Mouse (Mus musculus) embryonic facial prominence, embryonic 11.5 days (tissue): ENCODE measurements at regions not wholly inside any gene's neighbourhood (a gene's known extent, or its start where the extent isn't known, plus 50 kb on each side); places are given as distances from the start of the nearest gene placed in this dataset.

Experiments
- ATAC-seq: fragments of 200-750 bp; cut with Nextera tagmentation; replicated peaks from 2 replicates; pipeline ENCODE4 v1.8.0; 2017; ENCODE audit warnings: low read depth; ENCODE audit not compliant: insufficient number of reproducible peaks, low FRiP score, low TSS enrichment
- DNase-seq: peaks from one replicate; pipeline ENCODE4 v3.0.0-alpha.2; 2015; ENCODE audit warnings: low spot score
- H3K27ac ChIP-seq: fragments of 300-500 bp; sonication (generic); replicated peaks from 2 replicates; pipeline ENCODE4 v1.5.1; 2014; ENCODE audit warnings: mild to moderate bottlenecking, low read depth, low read length, control low read depth
- H3K27me3 ChIP-seq: fragments of 300-500 bp; sonication (generic); 2 replicates; pipeline ENCODE4 v1.6.1; 2014; ENCODE audit warnings: mild to moderate bottlenecking, low read length, moderate library complexity, mixed read lengths; ENCODE audit not compliant: control insufficient read depth, insufficient read depth
- H3K36me3 ChIP-seq: fragments of 300-500 bp; sonication (generic); replicated peaks from 2 replicates; pipeline ENCODE4 v1.6.1; 2014; ENCODE audit warnings: low read depth, mild to moderate bottlenecking, low read length, moderate library complexity, mixed read lengths; ENCODE audit not compliant: control insufficient read depth, insufficient read depth
- H3K4me1 ChIP-seq: fragments of 300-500 bp; sonication (generic); 2 replicates; pipeline ENCODE4 v1.6.1; 2014; ENCODE audit warnings: low read length, mixed read lengths; ENCODE audit not compliant: control insufficient read depth, insufficient read depth
- H3K4me2 ChIP-seq: fragments of 300-500 bp; sonication (generic); 2 replicates; pipeline ENCODE4 v1.6.1; 2014; ENCODE audit warnings: low read depth, mild to moderate bottlenecking, control low read depth, low read length, moderate library complexity
- H3K4me3 ChIP-seq: fragments of 300-500 bp; sonication (generic); 2 replicates; pipeline ENCODE4 v1.5.1; 2014; ENCODE audit warnings: low read depth, low read length, control low read depth
- H3K9ac ChIP-seq: fragments of 300-500 bp; sonication (generic); replicated peaks from 2 replicates; pipeline ENCODE4 v1.6.1; 2014; ENCODE audit warnings: mild to moderate bottlenecking, control low read depth, low read length
- H3K9me3 ChIP-seq: fragments of 300-500 bp; sonication (generic); replicated peaks from 2 replicates; pipeline ENCODE4 v1.6.1; 2016; ENCODE audit warnings: mild to moderate bottlenecking, low read length, inconsistent platforms, mixed read lengths; ENCODE audit not compliant: control insufficient read depth
- WGBS: fragments of 180-500 bp; shearing (Covaris S2); extraction: QIAGEN DNeasy Blood & Tissue Kit; methylation state at CpG from one replicate; pipeline ENCODE4 v1.1.7; 2014; 5-methylcytosine and 5-hydroxymethylcytosine counted together

DNA sequence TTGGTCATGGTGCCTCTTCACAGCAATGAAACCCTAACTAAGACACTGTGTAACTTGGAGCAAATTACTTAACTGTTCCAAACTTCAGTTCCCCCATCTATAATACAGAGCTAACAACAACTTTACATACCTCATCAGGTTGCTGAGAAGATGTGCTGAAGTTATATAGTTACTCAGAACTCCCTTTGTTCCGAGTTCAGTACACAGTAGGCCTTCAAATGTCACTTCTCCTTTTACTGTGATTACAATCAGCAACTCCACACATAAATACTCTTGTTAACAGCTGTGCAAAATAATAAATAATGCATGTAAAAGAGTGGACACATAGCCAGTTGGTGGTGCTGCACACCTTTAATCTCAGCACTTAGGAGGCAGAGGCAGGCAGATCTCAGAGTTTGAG, 99.5 kb downstream of the Mrm1 start:
- Histone ChIP-seq H3K27ac (no peak overlapping the region), H3K9ac (no peak overlapping the region), H3K27me3 (no peaks in the 10 kb centered on the region; the same call in 1 of the 2 replicates), H3K36me3 (no peaks in the 10 kb centered on the region), H3K4me2 (no peak overlapping the region), H3K9me3 (no peaks in the 10 kb centered on the region), H3K4me1 (no peaks in the 10 kb centered on the region), H3K4me3 (no peak overlapping the region)
- DNase-seq (no peak), ATAC-seq (no peak)
- 73% methylated on average over 1 of the region's 1 CpGs for WGBS

GRCm38 (mm10) chr11:84712731-84713130, 106.6 kb downstream of the Mrm1 start:
- 87% methylated on average over 6 of the region's 6 CpGs for WGBS
- no peak overlapping the region for H3K4me2 ChIP-seq

DNA sequence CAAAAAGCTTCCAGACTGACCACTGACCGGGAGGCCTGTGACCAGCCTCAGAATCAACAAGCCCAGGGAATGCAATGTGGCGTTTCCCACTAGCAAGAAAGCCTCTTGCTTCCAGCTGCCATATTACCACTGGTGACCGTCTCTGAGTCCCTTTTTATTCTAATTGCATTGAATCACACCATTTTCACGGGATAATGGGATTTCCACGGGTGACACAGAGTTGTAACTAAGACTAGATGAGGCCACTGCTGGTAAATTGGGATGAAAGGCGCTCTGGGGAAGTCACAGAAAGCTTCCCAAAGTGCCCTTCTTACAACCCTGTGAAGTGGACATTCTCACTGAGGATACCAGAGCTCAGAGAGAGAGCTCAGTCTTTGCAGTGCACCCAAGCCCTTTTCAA, 107.4 kb downstream of the Mrm1 start:
- Histone ChIP-seq H3K4me3 (no peak overlapping the region), H3K9ac (no peak overlapping the region), H3K27ac (no peak overlapping the region), H3K4me2 (no peak overlapping the region), H3K27me3 (no peaks in the 10 kb centered on the region; the same call in 1 of the 2 replicates), H3K4me1 (no peaks in the 10 kb centered on the region; the same call in 1 of the 2 replicates), H3K9me3 (no peaks in the 10 kb centered on the region), H3K36me3 (no peaks in the 10 kb centered on the region)
- 47% methylated on average over 6 of the region's 6 CpGs for WGBS
- ATAC-seq, result no peak
- no peak for DNase-seq

More at GRCm38 (mm10) chr11:84712731-84713130, 106.6 kb downstream of the Mrm1 start:
- H3K36me3 ChIP-seq, result no peaks in the 10 kb centered on the region
- H3K27me3 ChIP-seq, result no peaks in the 10 kb centered on the region; the same call in 1 of the 2 replicates
- no peak overlapping the region for H3K9ac ChIP-seq
- H3K9me3 ChIP-seq, result no peaks in the 10 kb centered on the region
- no peak overlapping the region for H3K27ac ChIP-seq
- no peak for DNase-seq
- no peak for ATAC-seq
- H3K4me3 ChIP-seq, result no peak overlapping the region
- H3K4me1 ChIP-seq, result no peaks in the 10 kb centered on the region

DNA sequence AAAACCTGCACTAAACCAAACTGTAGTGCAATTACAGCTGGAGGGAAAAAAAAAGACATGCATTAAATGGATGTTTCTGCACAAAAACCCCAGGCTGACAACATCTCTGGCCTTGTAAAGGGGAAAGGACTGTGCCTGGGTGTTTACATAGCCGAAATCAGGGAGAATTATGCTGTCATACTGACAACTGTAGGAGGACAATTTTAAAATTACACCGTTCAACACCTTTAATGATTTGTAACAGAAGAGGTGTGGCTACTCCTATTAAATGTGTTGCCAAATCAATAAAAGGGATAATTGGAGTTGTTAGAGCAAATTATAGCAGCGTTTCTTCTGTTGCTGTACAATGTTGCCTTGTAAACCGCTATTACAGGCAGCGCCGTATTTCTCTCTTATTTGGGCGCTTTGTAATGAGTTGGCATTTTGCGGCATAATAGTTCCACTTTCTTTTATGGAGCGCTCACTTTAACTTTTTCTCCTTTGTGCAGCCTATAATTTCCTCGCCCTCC, 111.0 kb downstream of the Mrm1 start:
- H3K9me3 ChIP-seq, result no peaks in the 10 kb centered on the region
- no peaks in the 10 kb centered on the region; the same call in 1 of the 2 replicates for H3K27me3 ChIP-seq
- no peak for ATAC-seq
- peaks cover 3% of the 10 kb centered on the region; the same call in 1 of the 2 replicates for H3K4me1 ChIP-seq
- H3K36me3 ChIP-seq, result no peaks in the 10 kb centered on the region
- H3K4me3 ChIP-seq, result no peak overlapping the region
- no peak overlapping the region for H3K27ac ChIP-seq
- H3K9ac ChIP-seq, result no peak overlapping the region
- DNase-seq, result no peak
- WGBS, result 64% methylated on average over 10 of the region's 10 CpGs
- H3K4me2 ChIP-seq, result no peak overlapping the region

GRCm38 (mm10) chr11:84707772-84708171, 111.5 kb downstream of the Mrm1 start:
- no peaks in the 10 kb centered on the region; the same call in 1 of the 2 replicates for H3K27me3 ChIP-seq
- no peaks in the 10 kb centered on the region for H3K9me3 ChIP-seq
- H3K9ac ChIP-seq, result no peak overlapping the region
- H3K4me1 ChIP-seq, result peaks cover 3% of the 10 kb centered on the region; the same call in 1 of the 2 replicates
- H3K27ac ChIP-seq, result no peak overlapping the region
- DNase-seq, result peak; percentile 49
- H3K4me2 ChIP-seq, result no peak overlapping the region
- H3K36me3 ChIP-seq, result no peaks in the 10 kb centered on the region
- H3K4me3 ChIP-seq, result no peak overlapping the region
- no peak for ATAC-seq
- 5% methylated on average over 10 of the region's 10 CpGs for WGBS

GRCm38 (mm10) chr11:84706692-84707091, 112.6 kb downstream of the Mrm1 start:
- 42% methylated on average over 6 of the region's 6 CpGs for WGBS
- H3K36me3 ChIP-seq, result no peaks in the 10 kb centered on the region
- H3K9ac ChIP-seq, result no peak overlapping the region
- ATAC-seq (no peak), DNase-seq (no peak)
- H3K4me3 ChIP-seq, result no peak overlapping the region
- H3K27ac ChIP-seq, result no peak overlapping the region
- H3K27me3 ChIP-seq, result no peaks in the 10 kb centered on the region; the same call in 1 of the 2 replicates
- peaks cover 3% of the 10 kb centered on the region; the same call in 1 of the 2 replicates for H3K4me1 ChIP-seq
- no peaks in the 10 kb centered on the region for H3K9me3 ChIP-seq
- H3K4me2 ChIP-seq, result no peak overlapping the region

- H3K4me3 ChIP-seq, result no peak overlapping the region
- no peak overlapping the region for H3K9ac ChIP-seq
- H3K27ac ChIP-seq, result no peak overlapping the region
- WGBS, result 9% methylated on average over 28 of the region's 28 CpGs
- 0 out of 2 replicates have a peak, but pooled peaks have one; percentile 39 for ATAC-seq
- H3K9me3 ChIP-seq, result no peaks in the 10 kb centered on the region
- no peak overlapping the region for H3K4me2 ChIP-seq
- no peaks in the 10 kb centered on the region for H3K27me3 ChIP-seq
- no peaks in the 10 kb centered on the region for H3K36me3 ChIP-seq
- peak; percentile 13 for DNase-seq
- H3K4me1 ChIP-seq, result 0 out of 2 replicates have a peak, but pooled peaks cover under 1% of the 10 kb centered on the region
Observed at GRCm38 (mm10) chr11:84701319-84702175, 117.8 kb downstream of the Mrm1 start.

- H3K4me1 ChIP-seq, result no peaks in the 10 kb centered on the region
- DNase-seq (no peak), ATAC-seq (no peak)
- no peaks in the 10 kb centered on the region for H3K27me3 ChIP-seq
- no peaks in the 10 kb centered on the region for H3K36me3 ChIP-seq
- 57% methylated on average over 5 of the region's 5 CpGs for WGBS
- H3K27ac ChIP-seq, result no peak overlapping the region
- H3K9me3 ChIP-seq, result no peaks in the 10 kb centered on the region
- H3K9ac ChIP-seq, result no peak overlapping the region
- no peak overlapping the region for H3K4me2 ChIP-seq
- no peak overlapping the region for H3K4me3 ChIP-seq
Observed at GRCm38 (mm10) chr11:84697521-84697920, 121.8 kb downstream of the Mrm1 start.
